Mouse (Mus musculus) macrophage (primary cell): Measurements from ENCODE around the gene Sbf2. TPM values are rescaled to one million over a fixed set of nuclear protein-coding genes. Genes with fewer than 3 reads are reported as not detected.

Experiments used
- H3K27ac ChIP-seq: fragments of 350-480 bp; formaldehyde crosslinking; 2 replicates; pipeline ENCODE4 v1.9.0; 2021
- H3K36me3 ChIP-seq: fragments of 350-480 bp; formaldehyde crosslinking; 2 replicates; pipeline ENCODE4 v1.9.0; 2021; ENCODE audit errors: inconsistent target
- H3K4me3 ChIP-seq: fragments of 350-480 bp; formaldehyde crosslinking; 2 replicates; pipeline ENCODE4 v1.9.0; 2021; ENCODE audit errors: inconsistent target
- H3K79me2 ChIP-seq: fragments of 350-480 bp; formaldehyde crosslinking; 2 replicates; pipeline ENCODE4 v1.9.0; 2021; ENCODE audit errors: inconsistent target
- WGBS: methylation state at CpG from one replicate; pipeline ENCODE4 v1.1.7; 2026; ENCODE audit warnings: inconsistent platforms; ENCODE audit not compliant: missing documents; 5-methylcytosine and 5-hydroxymethylcytosine counted together
- polyA plus RNA-seq: library from polyadenylated mRNA; stranded (reverse); fragments of 250-400 nt; gene quantifications from 3 replicates; pipeline ENCODE4 v1.2.4, GENCODE M21; 2018; ENCODE audit warnings: inconsistent platforms

Gene Sbf2
- polyA plus RNA-seq, 1 experiment from 2014 or later: 42.4 TPM

DNA sequence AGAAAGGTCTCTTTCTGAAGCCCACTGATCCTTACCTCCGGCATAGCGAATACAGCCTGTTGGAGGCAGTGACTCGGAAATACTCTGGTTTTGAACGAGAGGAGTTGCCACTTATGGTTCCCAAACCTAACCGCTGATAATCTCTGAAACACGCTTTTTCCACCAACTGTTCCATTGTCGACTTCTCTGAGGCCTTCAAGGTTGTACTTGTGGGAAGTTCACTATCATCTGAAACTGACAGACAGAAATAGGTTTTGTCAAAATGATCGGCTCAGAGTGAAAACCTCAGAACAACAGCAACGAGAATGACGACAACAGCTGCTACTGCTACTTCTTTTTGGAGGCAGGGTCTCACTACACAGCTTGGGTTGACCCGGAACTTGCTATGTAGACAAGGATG is 252.7 kb downstream of the Sbf2 start:
- no peak overlapping the region for H3K4me3 ChIP-seq
- H3K79me2 ChIP-seq: no peaks in the 10 kb centered on the region
- peaks cover 42% of the 10 kb centered on the region; the same call in 1 of the 2 replicates for H3K36me3 ChIP-seq
- 91% methylated on average over 11 of the region's 11 CpGs for WGBS
- no peak overlapping the region for H3K27ac ChIP-seq

DNA sequence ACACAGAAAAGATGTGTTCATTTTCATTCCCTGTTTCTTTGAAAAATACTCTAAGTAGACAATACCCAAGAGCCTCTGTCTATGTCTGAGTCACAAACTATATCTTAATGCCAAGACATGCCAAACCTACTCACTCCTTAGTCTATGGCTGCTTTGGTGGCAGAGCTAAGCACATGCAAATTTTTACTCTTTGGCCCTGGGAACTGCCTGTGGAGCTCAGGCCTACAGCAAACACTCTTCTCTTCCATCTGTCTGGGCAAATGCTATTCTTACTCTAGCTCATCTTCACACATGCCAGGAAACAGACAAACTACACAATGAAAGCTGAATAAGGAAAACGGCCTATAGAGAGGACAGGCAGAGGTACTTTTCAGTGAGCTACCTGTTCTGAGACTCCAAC is 253.2 kb downstream of the Sbf2 start:
- Histone ChIP-seq H3K79me2 (no peaks in the 10 kb centered on the region), H3K4me3 (no peak overlapping the region), H3K36me3 (peaks cover 38% of the 10 kb centered on the region; the same call in 1 of the 2 replicates), H3K27ac (no peak overlapping the region)
- 95% methylated on average over 1 of the region's 1 CpGs for WGBS

DNA sequence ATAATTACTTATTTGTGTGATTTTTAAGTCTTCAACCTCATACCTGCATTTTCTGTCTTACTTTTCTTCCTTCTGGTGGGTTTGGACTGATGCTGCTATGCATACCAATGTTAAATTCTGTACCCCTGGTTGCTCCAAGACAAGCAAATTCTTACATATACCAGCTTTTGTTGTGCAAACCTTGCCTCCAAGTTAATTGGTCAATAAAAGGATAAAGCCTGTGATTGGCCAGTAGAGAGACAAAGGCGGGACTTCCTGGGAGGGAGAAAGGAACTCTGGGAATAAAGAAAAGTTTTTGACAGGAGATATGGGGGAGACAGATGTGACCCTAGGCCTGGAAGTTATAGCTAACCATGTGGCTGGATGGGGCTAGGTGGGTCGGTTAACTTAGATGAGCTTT is 255.3 kb downstream of the Sbf2 start:
- Histone ChIP-seq H3K4me3 (no peak overlapping the region), H3K36me3 (peaks cover 21% of the 10 kb centered on the region; the same call in 1 of the 2 replicates), H3K27ac (no peak overlapping the region), H3K79me2 (no peaks in the 10 kb centered on the region)
- whole genome bisulfite sequencing: 93% methylated on average over 2 of the region's 2 CpGs

DNA sequence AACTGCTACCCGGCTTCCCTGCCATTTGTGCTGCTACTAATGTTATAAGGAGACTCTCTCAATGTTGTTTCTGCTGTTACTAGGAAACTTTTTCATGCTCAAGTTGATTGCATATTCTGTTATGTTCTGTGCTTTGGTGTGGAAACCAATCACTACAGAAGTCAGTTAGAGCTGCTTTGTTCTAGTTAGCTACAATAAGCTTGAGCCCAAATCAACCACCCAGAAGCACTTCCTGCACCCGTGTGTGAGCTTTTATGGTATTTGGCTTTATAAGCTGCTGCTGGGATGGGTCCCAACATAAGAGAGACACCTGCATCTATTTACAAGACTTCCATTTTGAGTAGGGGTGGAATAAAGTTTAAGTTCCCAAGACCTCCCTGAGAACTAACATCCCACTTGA is 260.8 kb downstream of the Sbf2 start:
- Histone ChIP-seq H3K36me3 (peaks cover 5% of the 10 kb centered on the region; the same call in 1 of the 2 replicates), H3K79me2 (no peaks in the 10 kb centered on the region), H3K4me3 (no peak overlapping the region), H3K27ac (no peak overlapping the region)
- WGBS: 88% methylated on average over 2 of the region's 2 CpGs

DNA sequence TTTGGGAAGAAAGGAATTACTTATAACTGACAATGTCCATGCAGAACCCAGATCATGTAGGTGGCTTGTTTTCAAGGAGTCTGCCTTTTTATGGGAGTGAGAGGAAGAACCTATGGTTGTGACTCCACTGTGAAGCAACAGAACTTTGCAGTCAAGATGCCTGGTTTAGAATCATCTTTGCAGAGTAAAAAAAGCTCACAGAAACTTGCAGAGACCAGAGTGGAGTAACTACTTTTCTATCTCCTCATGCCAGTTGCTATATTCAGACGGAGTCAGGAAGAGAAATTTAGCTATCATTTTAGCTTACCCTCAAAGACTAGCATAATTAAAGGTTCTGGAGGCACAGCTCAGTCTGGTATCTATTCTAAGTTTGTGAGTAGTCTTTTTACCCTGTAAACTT is 267.5 kb downstream of the Sbf2 start:
- Histone ChIP-seq H3K4me3 (no peak overlapping the region), H3K27ac (no peak overlapping the region), H3K79me2 (no peaks in the 10 kb centered on the region), H3K36me3 (peaks cover 17% of the 10 kb centered on the region)
- 75% methylated on average over 1 of the region's 1 CpGs for WGBS

DNA sequence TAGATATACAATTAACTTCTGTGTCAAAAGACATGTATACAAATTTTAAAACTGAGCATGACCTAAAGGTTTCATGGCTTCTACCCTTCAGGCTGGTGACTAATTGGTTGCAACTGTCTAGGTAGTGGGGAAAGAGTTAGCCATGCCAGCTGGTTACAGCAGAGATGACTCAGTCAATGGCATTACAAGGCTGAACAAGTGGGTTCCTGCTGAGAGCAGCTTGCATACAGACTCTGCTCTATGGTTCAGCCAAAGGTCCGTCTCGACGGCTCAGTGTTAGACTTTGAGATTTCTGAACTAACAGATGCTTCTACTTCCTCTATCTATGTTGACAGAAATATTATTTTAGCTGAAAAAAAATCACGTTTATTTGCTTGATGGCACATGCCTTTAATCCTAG is 277.1 kb downstream of the Sbf2 start:
- WGBS: 85% methylated on average over 4 of the region's 4 CpGs
- Histone ChIP-seq H3K79me2 (no peaks in the 10 kb centered on the region), H3K4me3 (no peak overlapping the region), H3K27ac (no peak overlapping the region), H3K36me3 (peaks cover 67% of the 10 kb centered on the region)

DNA sequence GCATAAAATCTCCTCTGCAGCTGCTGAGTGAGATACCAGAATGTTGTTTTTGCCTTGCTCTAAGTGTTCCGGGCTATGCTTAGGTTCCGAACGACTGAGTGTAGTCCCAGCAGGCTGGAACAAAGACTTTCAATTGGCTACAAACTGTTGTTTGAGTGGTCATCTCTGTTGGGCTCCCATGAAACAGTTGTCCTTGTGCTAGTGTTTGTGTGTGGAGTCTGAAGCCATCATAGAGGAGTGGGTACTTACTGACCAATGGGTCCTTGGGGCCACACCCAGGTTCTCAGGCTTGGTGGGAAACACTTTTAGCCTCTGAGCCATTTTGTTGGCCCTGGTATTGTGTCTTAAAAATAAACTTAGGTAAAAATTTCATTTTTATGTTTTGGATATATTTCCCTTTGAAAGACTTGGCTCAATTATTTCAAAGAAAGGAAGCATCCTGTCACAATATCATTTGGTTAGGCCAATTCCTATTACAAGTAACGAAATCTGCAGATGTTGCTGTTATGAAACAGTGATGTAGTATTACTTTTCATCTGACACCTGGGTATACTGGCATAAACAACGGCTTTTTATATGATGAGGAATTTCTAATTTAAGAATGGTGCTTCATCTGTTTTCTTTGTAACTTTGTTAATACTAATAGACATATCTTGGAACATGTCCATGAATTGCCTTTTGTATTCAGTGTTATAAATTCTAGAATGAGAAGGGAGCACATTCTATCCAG is 289.2 kb downstream of the Sbf2 start:
- Histone ChIP-seq H3K27ac (no peak overlapping the region), H3K36me3 (peaks cover 66% of the 10 kb centered on the region), H3K4me3 (no peak overlapping the region), H3K79me2 (no peaks in the 10 kb centered on the region)
- WGBS: 93% methylated on average over 5 of the region's 5 CpGs

DNA sequence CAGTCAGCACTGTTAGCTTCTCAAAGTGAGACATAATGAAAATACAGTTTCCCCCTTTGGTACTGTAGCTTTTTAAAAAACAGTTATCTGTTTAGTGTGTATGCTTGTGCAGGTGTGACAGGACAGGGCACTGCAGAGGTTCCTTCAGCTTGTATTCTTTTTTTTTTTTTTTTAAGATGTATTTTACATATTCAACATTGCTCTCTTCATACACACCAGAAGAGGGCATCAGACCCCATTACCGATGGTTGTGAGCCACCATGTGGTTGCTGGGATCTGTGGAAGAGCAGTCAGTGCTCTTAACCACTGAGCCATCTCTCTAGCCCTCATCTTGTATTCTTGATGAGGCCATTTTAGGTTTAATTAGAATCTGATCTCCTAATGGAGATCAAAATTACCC is 289.9 kb downstream of the Sbf2 start:
- 100% methylated on average over 1 of the region's 1 CpGs for WGBS

DNA sequence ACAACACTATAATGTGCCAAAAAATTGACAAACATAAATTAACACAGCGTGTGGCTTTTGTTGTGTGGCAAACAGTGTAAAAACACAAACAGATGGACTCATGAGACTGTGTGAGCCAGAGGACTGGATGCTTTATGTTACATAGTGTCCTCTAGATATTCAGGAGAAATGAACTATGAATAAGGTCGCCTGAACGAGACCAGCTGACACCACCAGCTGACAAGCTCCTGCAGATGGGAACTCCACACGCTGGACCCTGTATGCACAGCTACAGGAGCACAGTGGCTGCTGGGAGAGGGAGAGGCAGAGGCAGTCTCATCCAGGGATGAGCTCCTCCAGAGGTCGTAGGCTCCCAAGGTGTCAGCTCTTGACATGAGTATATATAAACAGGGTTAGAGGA is 293.6 kb downstream of the Sbf2 start:
- H3K27ac ChIP-seq: no peak overlapping the region
- 93% methylated on average over 5 of the region's 5 CpGs for WGBS
- peaks cover 34% of the 10 kb centered on the region for H3K36me3 ChIP-seq
- H3K4me3 ChIP-seq: no peak overlapping the region
- no peaks in the 10 kb centered on the region for H3K79me2 ChIP-seq

More for the DNA sequence above, 289.9 kb downstream of the Sbf2 start:
- Histone ChIP-seq H3K36me3 (peaks cover 59% of the 10 kb centered on the region), H3K4me3 (no peak overlapping the region), H3K27ac (0 out of 2 replicates have a peak overlapping the region, but pooled peaks have one; percentile 2), H3K79me2 (no peaks in the 10 kb centered on the region)

DNA sequence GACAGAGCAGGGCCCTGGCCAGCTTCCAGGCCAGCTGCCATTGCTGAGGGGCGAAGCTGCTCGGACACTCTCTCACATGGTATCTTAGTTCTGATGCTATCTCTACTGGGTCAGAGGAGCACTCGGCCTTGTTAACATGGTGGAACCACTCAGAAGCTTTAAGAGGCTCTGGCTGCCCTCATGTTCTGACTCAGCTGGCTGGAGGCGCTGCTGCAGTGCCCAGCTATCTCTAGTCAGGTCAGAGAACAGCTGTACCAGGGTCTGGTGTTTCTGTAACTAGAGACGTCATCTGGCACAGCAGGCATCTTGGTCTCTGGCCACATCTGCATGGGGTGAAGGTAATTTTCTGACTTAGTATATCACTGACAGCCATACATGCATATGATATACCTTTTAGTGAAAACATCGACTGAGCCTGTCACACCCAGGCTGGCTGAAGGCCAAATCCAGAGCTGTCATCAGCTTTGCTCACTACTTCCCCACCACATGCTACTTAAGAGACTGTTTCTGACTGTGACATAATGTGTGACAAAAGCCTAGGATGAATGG is 295.7 kb downstream of the Sbf2 start:
- H3K4me3 ChIP-seq: no peak overlapping the region
- WGBS: 71% methylated on average over 6 of the region's 6 CpGs
- H3K79me2 ChIP-seq: no peaks in the 10 kb centered on the region
- H3K27ac ChIP-seq: peak overlapping the region; percentile 34
- H3K36me3 ChIP-seq: peaks cover 43% of the 10 kb centered on the region; the same call in 1 of the 2 replicates

DNA sequence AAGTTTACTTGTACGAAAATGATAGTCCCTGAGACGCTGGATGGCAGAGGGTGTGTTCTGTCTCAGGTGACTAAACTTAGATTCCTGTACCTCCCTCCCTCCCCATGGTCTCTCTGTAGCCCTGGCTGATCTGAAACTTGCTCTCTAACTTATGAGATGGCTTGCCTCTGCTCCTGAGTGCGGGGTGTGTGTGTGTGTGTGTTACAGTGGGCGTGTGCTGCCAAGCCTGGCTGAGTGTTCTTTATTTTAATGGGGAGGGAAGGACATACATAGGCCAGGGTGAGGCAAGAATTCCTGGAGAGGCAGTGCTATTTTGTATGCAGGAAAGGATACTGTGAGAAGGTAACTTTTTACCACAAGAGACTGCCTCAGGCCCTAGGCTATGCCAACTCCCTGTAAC is 297.3 kb downstream of the Sbf2 start:
- Histone ChIP-seq H3K36me3 (peaks cover 35% of the 10 kb centered on the region; the same call in 1 of the 2 replicates), H3K4me3 (no peak overlapping the region), H3K27ac (no peak overlapping the region), H3K79me2 (no peaks in the 10 kb centered on the region)
- WGBS: 93% methylated on average over 4 of the region's 4 CpGs

DNA sequence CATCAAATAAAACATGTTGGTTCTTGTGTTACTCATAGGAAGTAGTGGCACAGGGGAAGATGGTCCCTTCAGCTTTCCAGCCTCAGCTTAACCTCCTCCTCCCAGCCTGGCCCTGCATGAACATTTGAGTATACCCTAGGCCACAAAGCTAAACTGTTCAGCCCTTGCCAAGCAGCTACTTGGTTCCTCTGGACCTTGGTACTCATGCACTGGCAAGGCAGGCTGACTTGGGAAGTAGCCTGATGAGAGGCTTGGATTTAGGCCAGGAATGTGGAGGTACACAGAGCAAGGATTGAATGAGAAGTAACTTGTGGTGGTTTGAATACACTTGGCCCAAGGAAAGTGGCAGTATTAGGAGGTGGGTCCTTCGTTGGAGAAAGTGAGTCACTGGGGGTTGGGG is 299.4 kb downstream of the Sbf2 start:
- WGBS: 100% methylated on average over 1 of the region's 1 CpGs
- H3K36me3 ChIP-seq: peaks cover 37% of the 10 kb centered on the region
- H3K79me2 ChIP-seq: no peaks in the 10 kb centered on the region
- no peak overlapping the region for H3K4me3 ChIP-seq
- no peak overlapping the region for H3K27ac ChIP-seq

DNA sequence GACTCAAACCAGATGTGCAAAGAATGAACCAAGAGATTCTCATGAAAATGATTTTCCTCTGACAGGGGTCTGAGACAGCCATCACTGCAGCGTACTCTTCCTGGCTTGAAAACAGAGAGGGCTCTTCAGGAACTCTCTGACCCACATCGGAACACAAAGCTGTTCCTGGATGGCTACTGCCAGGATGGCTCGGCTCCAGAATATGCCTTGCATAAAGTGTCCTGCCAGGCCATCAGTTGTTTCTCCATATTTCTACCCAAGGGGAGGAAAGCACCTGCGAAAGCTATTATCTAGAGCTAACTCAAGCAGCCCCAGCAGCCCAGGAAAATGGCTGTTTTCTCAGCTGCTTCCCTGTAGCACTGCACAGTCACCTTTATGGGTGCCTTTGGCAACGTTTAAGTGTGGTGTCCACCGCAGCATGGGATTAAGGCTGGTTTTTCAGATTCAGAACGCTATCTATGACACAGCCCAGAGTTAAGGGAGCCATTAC is 300.3 kb downstream of the Sbf2 start:
- Histone ChIP-seq H3K27ac (peak overlapping the region; percentile 86), H3K36me3 (peaks cover 41% of the 10 kb centered on the region), H3K4me3 (no peak overlapping the region), H3K79me2 (no peaks in the 10 kb centered on the region)
- WGBS: 91% methylated on average over 7 of the region's 7 CpGs

DNA sequence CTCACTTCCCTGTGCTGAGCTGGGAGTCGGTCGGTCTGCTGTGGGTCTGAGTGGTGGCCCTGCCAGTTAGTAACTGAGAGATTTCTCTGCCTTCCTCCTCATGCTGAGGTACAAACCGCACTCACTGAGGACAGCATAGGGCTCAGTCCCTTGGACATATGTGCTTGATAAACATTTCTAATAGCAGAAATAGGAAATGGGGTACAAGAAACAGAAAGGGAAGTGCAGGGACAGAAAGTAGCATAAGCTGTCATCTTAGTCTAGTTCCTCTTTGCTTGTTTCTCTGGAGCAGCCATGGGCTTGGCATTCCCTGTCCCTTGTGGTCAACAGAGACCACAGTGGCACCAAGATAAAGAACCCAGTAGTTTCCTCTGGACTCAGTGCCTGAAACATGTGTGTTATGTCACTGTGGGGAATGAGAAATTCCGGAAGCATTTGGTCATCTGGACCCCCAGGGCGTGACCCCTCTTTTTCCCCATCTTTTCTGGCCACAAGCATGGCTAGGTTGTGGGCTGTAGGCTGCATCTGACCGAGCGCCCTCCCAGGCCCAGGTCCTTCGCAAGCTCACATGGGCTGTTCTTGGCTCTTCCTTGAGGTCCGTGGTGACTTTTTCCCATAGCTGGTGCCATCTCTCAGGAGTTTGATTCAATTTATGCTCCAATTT is 301.2 kb downstream of the Sbf2 start:
- H3K36me3 ChIP-seq: peaks cover 50% of the 10 kb centered on the region
- 13% methylated on average over 9 of the region's 9 CpGs for WGBS
- no peaks in the 10 kb centered on the region for H3K79me2 ChIP-seq
- H3K27ac ChIP-seq: peak overlapping the region; percentile 86
- no peak overlapping the region for H3K4me3 ChIP-seq

DNA sequence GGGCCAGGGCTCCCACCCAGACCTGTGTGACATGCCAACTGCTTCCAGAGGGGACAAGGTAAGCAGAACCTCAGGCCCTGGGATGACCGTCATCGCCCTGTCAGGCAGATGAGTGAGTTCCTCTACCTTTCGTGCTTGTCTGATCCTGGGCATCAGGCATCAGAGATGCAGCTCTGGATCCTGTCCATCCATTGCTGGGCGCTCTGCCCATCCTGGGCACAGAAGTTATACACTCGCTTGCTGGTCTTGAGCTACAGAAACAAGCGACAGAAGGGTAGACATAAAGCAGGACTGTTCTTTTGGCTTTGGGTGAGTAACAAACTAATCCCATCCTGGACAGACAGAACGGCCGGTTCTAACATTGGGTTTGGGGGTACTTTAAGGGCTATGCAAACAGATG is 305.5 kb downstream of the Sbf2 start:
- 92% methylated on average over 8 of the region's 8 CpGs for WGBS
- no peaks in the 10 kb centered on the region for H3K79me2 ChIP-seq
- H3K36me3 ChIP-seq: peaks cover 33% of the 10 kb centered on the region
- H3K4me3 ChIP-seq: no peak overlapping the region
- no peak overlapping the region for H3K27ac ChIP-seq
